Mouse (Mus musculus) liver, adult 2 months (tissue): Measurements from ENCODE around the gene Daxx. TPM values are rescaled to one million over a fixed set of nuclear protein-coding genes. Genes with fewer than 3 reads are reported as not detected.

Experiments
- DNase-seq: peaks from one replicate; pipeline ENCODE4 v3.0.0-alpha.2; 2011; ENCODE audit warnings: low read depth, low spot score; ENCODE audit errors: extremely low read depth
- H3K27ac ChIP-seq: fragments of 200-500 bp; replicated peaks from 2 replicates; pipeline ENCODE4 v1.5.1; 2012; ENCODE audit warnings: low read depth, mild to moderate bottlenecking, control low read depth, inconsistent platforms, low read length; ENCODE audit not compliant: insufficient read depth
- H3K27me3 ChIP-seq: fragments of 200-500 bp; 2 replicates; pipeline ENCODE4 v1.6.1; 2012; ENCODE audit warnings: mild to moderate bottlenecking, moderate library complexity, low read length, inconsistent platforms; ENCODE audit not compliant: control insufficient read depth, insufficient read depth
- H3K36me3 ChIP-seq: fragments of 200-500 bp; 2 replicates; pipeline ENCODE4 v1.6.1; 2012; ENCODE audit warnings: low read length, inconsistent platforms; ENCODE audit not compliant: control insufficient read depth, insufficient read depth
- H3K4me1 ChIP-seq: fragments of 200-500 bp; 2 replicates; pipeline ENCODE4 v1.6.1; 2011; ENCODE audit warnings: low read length; ENCODE audit not compliant: control insufficient read depth, insufficient read depth
- H3K4me3 ChIP-seq: fragments of 200-500 bp; 2 replicates; pipeline ENCODE4 v1.5.1; 2011; ENCODE audit warnings: low read depth, mild to moderate bottlenecking, control low read depth, low read length, moderate library complexity; ENCODE audit not compliant: insufficient read depth
- H3K79me2 ChIP-seq: fragments of 200-500 bp; 2 replicates; pipeline ENCODE4 v1.6.1; 2012; ENCODE audit warnings: inconsistent platforms, mild to moderate bottlenecking, low read length, moderate library complexity; ENCODE audit not compliant: control insufficient read depth, insufficient read depth
- H3K9ac ChIP-seq: fragments of 200-500 bp; 2 replicates; pipeline ENCODE4 v1.6.1; 2012; ENCODE audit warnings: low read depth, mild to moderate bottlenecking, control low read depth, inconsistent platforms, low read length
- CTCF ChIP-seq: fragments of 200-500 bp; IDR thresholded peaks from 2 replicates; pipeline ENCODE4 v1.5.1; 2011; ENCODE audit warnings: low read depth, low read length, control low read depth
- POLR2A ChIP-seq: fragments of 200-500 bp; IDR thresholded peaks from 2 replicates; pipeline ENCODE4 v1.6.1; 2011; ENCODE audit warnings: low read length, control low read depth; ENCODE audit not compliant: insufficient read depth; ENCODE audit errors: extremely low read depth
- WGBS: fragments of 180-500 bp; shearing (Covaris S2); methylation state at CpG from one replicate; pipeline ENCODE4 v1.1.7; 2018; 5-methylcytosine and 5-hydroxymethylcytosine counted together
- polyA plus RNA-seq: library from polyadenylated mRNA; depleted of rRNA; stranded (reverse); fragments of >200 nt; gene quantifications from 2 replicates; pipeline ENCODE4 v1.2.3, GENCODE M21; 2012
- total RNA-seq: library from RNA; depleted of rRNA; stranded (reverse); fragments of >200 nt; gene quantifications from 2 replicates; pipeline ENCODE4 v1.2.3, GENCODE M21; 2014

Gene Daxx
- total and polyA plus RNA-seq, 2 experiments = 10.2 to 30.8 TPM

DNA sequence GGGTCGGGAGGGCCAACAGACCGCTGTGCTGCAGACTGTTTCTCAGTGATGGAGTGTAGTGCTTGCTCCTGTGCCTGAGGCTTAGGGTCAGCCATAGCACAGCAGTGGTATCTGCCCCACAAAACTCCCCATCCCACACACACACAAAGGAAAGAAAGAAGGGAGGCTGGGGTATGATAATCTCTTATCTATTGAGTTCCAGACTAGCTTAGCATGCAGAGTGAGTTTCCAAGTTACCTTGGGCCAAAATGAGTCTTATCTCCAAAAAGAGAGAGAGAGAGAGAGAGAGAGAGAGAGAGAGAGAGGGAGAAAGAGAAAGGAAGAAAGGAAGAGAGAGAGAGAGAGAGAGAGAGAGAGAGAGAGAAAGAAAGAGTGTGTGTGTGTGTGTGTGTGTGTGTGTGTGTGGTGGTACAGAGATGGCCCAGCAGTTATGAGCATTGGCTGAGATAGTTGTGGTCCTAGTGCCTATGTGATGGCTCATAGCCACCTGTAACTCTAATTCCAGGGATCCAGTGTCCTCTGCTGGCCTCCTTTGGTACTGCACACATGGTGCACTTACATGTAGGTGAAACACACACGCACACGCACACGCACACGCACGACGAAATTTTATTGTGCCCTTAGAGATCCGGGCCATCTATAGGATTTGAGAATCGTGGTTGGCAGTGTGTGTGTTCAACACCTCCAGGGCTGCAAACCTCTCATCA, 15.5 kb downstream of the Daxx start:
- peaks cover 11% of the 10 kb centered on the region; the same call in 1 of the 2 replicates for H3K79me2 ChIP-seq
- H3K27ac ChIP-seq = no peak overlapping the region
- no peak for DNase-seq
- WGBS = 93% methylated on average over 10 of the region's 10 CpGs
- 0 out of 2 replicates have a peak, but pooled peaks cover 2% of the 10 kb centered on the region for H3K36me3 ChIP-seq
- TF ChIP-seq CTCF (peak; percentile 59), POLR2A (no peak)
- H3K4me3 ChIP-seq = no peak overlapping the region
- H3K9ac ChIP-seq = no peak overlapping the region
- no peaks in the 10 kb centered on the region; the same call in none of the 2 replicates for H3K4me1 ChIP-seq
- no peaks in the 10 kb centered on the region for H3K27me3 ChIP-seq

DNA sequence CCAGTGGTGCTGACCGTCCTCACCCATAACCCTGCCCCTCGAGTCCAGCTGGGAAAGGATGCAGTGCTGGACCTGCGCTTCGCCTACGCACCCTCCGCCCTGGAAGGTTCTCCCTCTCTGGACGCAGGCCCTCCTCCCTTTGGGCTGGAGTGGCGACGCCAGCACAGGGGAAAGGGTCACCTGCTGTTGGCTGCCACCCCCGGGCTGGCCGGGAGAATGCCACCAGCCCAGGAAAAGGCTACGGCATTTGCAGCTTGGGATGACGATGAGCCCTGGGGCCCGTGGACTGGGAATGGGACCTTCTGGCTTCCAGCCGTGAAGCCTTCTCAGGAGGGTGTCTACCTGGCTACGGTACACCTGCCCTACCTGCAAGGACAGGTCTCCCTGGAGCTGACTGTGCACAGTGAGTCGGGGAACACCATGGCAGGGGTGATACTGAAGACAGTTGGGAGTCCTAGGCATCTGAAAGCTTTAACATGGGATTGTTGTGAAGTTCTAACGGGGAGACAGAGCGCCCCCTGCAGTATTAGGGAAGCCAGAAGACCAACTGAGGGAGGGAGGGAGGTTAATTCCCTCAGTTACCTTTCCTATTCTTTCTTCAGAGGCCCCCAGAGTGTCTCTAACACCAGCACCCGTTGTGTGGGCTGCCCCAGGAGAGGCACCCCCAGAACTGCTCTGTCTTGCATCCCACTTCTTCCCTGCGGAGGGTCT, 16.3 kb downstream of the Daxx start:
- no peak for DNase-seq
- Histone ChIP-seq H3K27me3 (no peaks in the 10 kb centered on the region), H3K27ac (no peak overlapping the region), H3K4me1 (no peaks in the 10 kb centered on the region; the same call in none of the 2 replicates), H3K79me2 (peaks cover 11% of the 10 kb centered on the region; the same call in 1 of the 2 replicates), H3K4me3 (no peak overlapping the region), H3K9ac (no peak overlapping the region), H3K36me3 (0 out of 2 replicates have a peak, but pooled peaks cover 2% of the 10 kb centered on the region)
- TF ChIP-seq POLR2A (no peak), CTCF (0 out of 2 replicates have a peak, but pooled peaks have one; percentile 8)
- 93% methylated on average over 21 of the region's 21 CpGs for WGBS

DNA sequence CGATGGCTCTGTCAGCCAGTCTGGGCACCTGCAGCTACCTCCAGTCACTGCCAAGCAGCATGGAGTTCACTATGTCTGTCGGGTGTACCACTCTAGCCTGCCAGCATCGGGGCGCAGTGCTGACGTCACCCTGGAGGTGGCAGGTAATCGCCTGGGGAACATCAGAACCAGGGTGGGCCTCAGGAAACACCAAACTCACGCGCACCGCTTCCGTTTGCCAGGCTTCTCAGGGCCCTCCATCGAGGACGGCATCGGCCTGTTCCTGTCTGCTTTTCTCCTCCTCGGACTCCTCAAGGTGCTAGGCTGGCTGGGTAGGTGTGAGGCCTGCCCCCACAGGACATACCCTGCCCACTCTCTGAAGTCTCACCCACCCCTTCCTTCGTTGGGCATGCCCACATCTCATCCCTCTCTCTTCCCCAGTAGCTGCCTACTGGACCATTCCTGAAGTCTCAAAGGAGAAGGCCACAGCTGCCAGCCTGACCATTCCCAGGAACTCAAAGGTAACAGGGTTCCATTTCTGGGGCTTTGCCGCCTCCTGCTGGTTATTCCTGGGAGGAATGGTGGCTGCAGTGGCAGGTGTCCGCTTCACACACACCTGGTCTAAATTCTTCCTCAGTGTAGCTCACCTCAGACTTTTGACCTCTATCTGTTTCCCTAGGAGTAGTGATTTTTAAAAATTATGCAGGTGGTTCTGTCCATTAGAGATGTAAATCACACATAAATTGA, 17.2 kb downstream of the Daxx start:
- Histone ChIP-seq H3K79me2 (peaks cover 11% of the 10 kb centered on the region; the same call in 1 of the 2 replicates), H3K9ac (no peak overlapping the region), H3K4me1 (no peaks in the 10 kb centered on the region; the same call in 1 of the 2 replicates), H3K27me3 (no peaks in the 10 kb centered on the region), H3K36me3 (0 out of 2 replicates have a peak, but pooled peaks cover 2% of the 10 kb centered on the region), H3K4me3 (no peak overlapping the region), H3K27ac (no peak overlapping the region)
- no peak for DNase-seq
- WGBS = 88% methylated on average over 17 of the region's 17 CpGs
- peak; percentile 48 for TF ChIP-seq CTCF
- no peak for TF ChIP-seq POLR2A

- 55% methylated on average over 21 of the region's 21 CpGs for WGBS
- Histone ChIP-seq H3K4me1 (peaks cover 3% of the 10 kb centered on the region), H3K27me3 (no peaks in the 10 kb centered on the region), H3K4me3 (peak overlapping the region; percentile 68), H3K36me3 (0 out of 2 replicates have a peak, but pooled peaks cover 2% of the 10 kb centered on the region), H3K9ac (no peak overlapping the region), H3K79me2 (peaks cover 11% of the 10 kb centered on the region; the same call in 1 of the 2 replicates), H3K27ac (no peak overlapping the region)
- no peak for DNase-seq
- no peak for TF ChIP-seq CTCF
- no peak for TF ChIP-seq POLR2A
Observed at GRCm38 (mm10) chr17:33928251-33928947, 19.2 kb downstream of the Daxx start.

DNA sequence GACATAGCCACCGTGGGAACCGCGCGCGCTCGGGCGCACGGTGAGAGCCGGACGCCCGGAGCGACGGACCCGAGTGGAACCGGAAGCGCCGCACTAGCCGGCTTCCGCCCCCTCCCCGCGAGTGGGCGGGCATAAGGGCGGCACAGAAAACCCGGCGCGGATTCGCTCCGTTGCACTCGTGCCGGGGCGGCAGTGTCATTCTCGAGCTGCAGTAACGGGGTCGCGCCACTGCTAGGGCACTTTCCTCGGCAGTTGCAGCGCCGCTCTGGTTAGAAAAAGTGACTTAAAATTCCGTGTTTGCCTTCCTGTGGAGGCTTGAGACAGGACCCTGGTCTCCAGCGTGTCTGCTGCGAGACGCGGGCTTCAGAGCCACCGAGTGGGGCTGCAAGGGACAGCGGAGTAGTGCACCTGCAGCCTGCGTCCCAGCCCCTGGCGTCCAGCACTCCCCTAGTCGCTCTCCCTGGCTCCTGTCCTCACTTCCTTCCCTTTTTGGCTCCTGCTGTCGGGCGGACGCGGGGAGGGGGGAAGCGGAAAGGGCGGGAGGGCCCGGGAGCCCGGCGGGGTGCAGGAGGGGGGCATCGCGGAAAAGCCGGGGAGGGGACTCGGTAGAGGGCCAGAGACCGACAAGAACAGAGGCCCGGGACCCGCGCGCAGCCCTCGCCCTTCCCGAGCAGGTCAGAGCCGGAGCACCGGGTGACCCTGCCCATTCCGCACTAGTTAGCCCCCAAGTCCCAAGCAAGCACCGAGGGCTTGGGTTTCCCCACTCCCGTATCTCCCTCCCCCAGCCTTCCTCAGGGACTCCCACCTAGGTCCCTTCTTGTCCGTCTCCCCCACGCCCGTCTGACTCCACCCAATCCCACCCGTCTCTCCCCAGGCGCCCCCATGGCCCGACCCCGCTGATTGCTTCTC, 20.4 kb downstream of the Daxx start, which contains the start of gene Rgl2:
TSS of gene Rgl2 (plus strand) at position 173 of the 909 bp plus-strand sequence.
- H3K4me3 ChIP-seq = peak within 1 kb of the TSS; percentile 68
- H3K27me3 ChIP-seq = no peaks in the 10 kb centered on the region
- peaks cover 11% of the 10 kb centered on the region; the same call in 1 of the 2 replicates for H3K79me2 ChIP-seq
- TF ChIP-seq POLR2A (0 out of 2 replicates have a peak, but pooled peaks have one; percentile 44), CTCF (0 out of 2 replicates have a peak, but pooled peaks have one; percentile 14)
- WGBS = under 1% methylated on average over 78 of the region's 80 CpGs
- H3K27ac ChIP-seq = peak within 1 kb of the TSS; percentile 75
- DNase-seq = peak; percentile 62
- H3K4me1 ChIP-seq = peaks cover 3% of the 10 kb centered on the region
- peak within 1 kb of the TSS; percentile 81 for H3K9ac ChIP-seq
- H3K36me3 ChIP-seq = 0 out of 2 replicates have a peak, but pooled peaks cover 2% of the 10 kb centered on the region
